Mouse (Mus musculus) B cell, adult (primary cell): ENCODE data around the gene Olfr552. TPM values are rescaled to one million over a fixed set of nuclear protein-coding genes. Genes with fewer than 3 reads are reported as not detected.

Source experiments
- total RNA-seq: library from RNA; stranded (reverse); gene quantifications from 4 replicates; pipeline ENCODE4 v1.2.4, GENCODE M21; 2023; ENCODE audit not compliant: inconsistent age

Gene Olfr552
- total RNA-seq, result 0.16 to 0.18 TPM in 2 of 4 replicates, not detected in the others

DNA sequence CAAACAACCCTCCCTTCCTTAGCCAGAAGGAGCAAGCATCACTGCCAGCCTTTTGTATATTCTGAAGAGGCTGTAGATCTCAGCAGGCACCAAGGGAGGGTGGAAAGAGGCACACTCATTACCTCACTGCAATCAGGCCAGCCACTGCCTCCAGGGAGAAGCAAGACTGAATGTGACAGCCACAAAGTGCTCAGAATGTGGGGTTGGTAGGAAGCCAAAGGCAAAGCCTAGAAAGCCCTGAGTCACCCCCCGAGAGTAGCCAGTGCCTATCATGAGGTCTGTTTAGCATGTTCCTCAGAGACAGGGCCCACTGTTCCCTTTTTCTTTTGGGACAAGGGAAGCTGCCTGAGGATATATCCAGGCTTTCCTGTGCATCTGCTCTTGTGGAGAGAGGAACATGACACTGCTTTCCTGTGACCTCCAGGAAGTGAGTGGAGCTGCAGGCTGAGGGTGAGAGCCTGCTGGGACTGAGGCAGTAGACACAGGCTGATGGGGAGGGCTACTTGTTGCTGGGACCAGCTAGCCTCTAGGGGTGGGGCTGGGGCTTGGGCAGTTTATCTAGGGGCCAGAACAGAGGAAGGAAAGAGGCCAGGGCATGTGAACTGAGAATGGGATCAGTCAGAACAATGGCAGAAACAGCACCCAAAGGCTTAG is at the start of gene Olfr552:
Gene Olfr552, plus strand, starts transcription at position 393 of the 654 bp plus-strand sequence.

GRCm38 (mm10) chr7:102549570-102549969 is 48.0 kb upstream of the Olfr552 start, which contains the start of gene Olfr549:
Gene Olfr549 (plus strand): TSS chr7:102549870.

GRCm38 (mm10) chr7:102564999-102565997 is 32.3 kb upstream of the Olfr552 start, which contains the start of gene Trim21:
Gene Trim21 (minus strand): TSS chr7:102565486.

GRCm38 (mm10) chr7:102571142-102571541 is 26.4 kb upstream of the Olfr552 start, which contains the start of gene Olfr550:
Gene Olfr550 (plus strand): TSS chr7:102571442.

DNA sequence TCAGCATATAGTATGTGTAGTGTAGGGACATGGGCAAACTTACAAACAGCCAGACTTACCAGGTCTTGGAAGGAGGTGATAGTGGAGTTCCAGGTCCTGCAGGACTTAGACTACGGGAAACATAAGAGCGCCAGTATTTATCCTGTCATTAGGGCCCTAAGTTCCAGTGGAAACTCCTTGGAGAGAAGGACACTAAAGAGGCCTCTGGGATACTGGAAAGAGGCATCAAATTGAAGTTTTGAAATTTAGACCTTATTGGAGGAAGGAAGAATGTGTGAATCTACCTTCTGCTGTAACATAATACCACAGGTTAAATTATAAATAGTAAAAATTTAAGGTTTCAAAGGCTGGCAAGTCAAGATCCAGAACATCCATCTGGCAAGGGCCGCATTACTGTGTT is 5.8 kb upstream of the Olfr552 start, which contains the start of gene Olfr551:
Gene Olfr551, minus strand, starts transcription at position 101 of the 400 bp plus-strand sequence.

GRCm38 (mm10) chr7:102618118-102618517 is 20.5 kb downstream of the Olfr552 start, which contains the start of gene Olfr553:
Gene Olfr553 (minus strand): TSS chr7:102618218.

GRCm38 (mm10) chr7:102638132-102638531 is 40.6 kb downstream of the Olfr552 start, which contains the start of gene Olfr554:
Gene Olfr554 (plus strand): TSS chr7:102638432.

Other genes starting within 250 kb of the Olfr552 start
- gene Rrm1, start 156.1 kb upstream of the Olfr552 start, total RNA-seq, result 36.5 to 47.4 TPM (median 43.8 TPM) in 4 replicates
- not detected in 4 replicates for gene Olfr543, start 116.1 kb upstream of the Olfr552 start, total RNA-seq
- not detected in 4 replicates for gene Olfr544, start 109.5 kb upstream of the Olfr552 start, total RNA-seq
- gene Olfr545, start 98.2 kb upstream of the Olfr552 start, total RNA-seq, result not detected in 4 replicates
- not detected in 4 replicates for gene Olfr547, start 63.0 kb upstream of the Olfr552 start, total RNA-seq
- not detected in 4 replicates for gene Olfr548-ps1, start 56.9 kb upstream of the Olfr552 start, total RNA-seq
- not detected in 4 replicates for gene Olfr549, start 47.9 kb upstream of the Olfr552 start, total RNA-seq
- gene Trim21, start 32.3 kb upstream of the Olfr552 start, total RNA-seq, result 33.8 to 44.8 TPM (median 38.9 TPM) in 4 replicates
- gene Olfr550, start 26.3 kb upstream of the Olfr552 start, total RNA-seq, result not detected in 4 replicates
- gene Olfr551, start 5.9 kb upstream of the Olfr552 start, total RNA-seq, result not detected in 4 replicates
- gene Olfr553, start 20.4 kb downstream of the Olfr552 start, total RNA-seq, result not detected in 4 replicates
- not detected in 4 replicates for gene Olfr554, start 40.7 kb downstream of the Olfr552 start, total RNA-seq
- not detected in 4 replicates for gene Olfr555, start 61.1 kb downstream of the Olfr552 start, total RNA-seq
- not detected in 4 replicates for gene Olfr556, start 67.1 kb downstream of the Olfr552 start, total RNA-seq
- gene Trim68, start 89.6 kb downstream of the Olfr552 start, total RNA-seq, result 17.1 to 19.9 TPM (median 18.1 TPM) in 4 replicates
- not detected in 4 replicates for gene Olfr557, start 98.1 kb downstream of the Olfr552 start, total RNA-seq
- gene Olfr558, start 104.4 kb downstream of the Olfr552 start, total RNA-seq, result not detected in 4 replicates
- gene Olfr33, start 121.3 kb downstream of the Olfr552 start, total RNA-seq, result not detected in 4 replicates
- gene Olfr559, start 129.7 kb downstream of the Olfr552 start, total RNA-seq, result not detected in 4 replicates
- not detected in 4 replicates for gene Olfr560, start 161.6 kb downstream of the Olfr552 start, total RNA-seq
- not detected in 4 replicates for gene Olfr78, start 161.7 kb downstream of the Olfr552 start, total RNA-seq
- not detected in 4 replicates for gene Olfr561, start 173.5 kb downstream of the Olfr552 start, total RNA-seq
- not detected in 4 replicates for gene Olfr564, start 205.7 kb downstream of the Olfr552 start, total RNA-seq